Mouse (Mus musculus) olfactory bulb, adult 2 months (tissue): ENCODE data around the gene Plcb2.

Experiments
- CTCF ChIP-seq: fragments of 200-500 bp; IDR thresholded peaks from 2 replicates; pipeline ENCODE4 v1.5.1; 2012; ENCODE audit warnings: low read depth, mild to moderate bottlenecking, low read length, moderate library complexity; ENCODE audit not compliant: insufficient read depth
- POLR2A ChIP-seq: fragments of 200-500 bp; IDR thresholded peaks from 2 replicates; pipeline ENCODE4 v1.6.1; 2012; ENCODE audit warnings: mild to moderate bottlenecking, low read depth, low read length, moderate library complexity; ENCODE audit not compliant: insufficient read depth

GRCm38 (mm10) chr2:118661891-118662290 lies 66.3 kb downstream of the Plcb2 start:
- no peak for TF ChIP-seq POLR2A
- TF ChIP-seq CTCF, result no peak
